Mouse (Mus musculus) ES-Bruce4 (cell line): Measurements from ENCODE around the gene Cdkn2aipnl. TPM values are rescaled to one million over a fixed set of nuclear protein-coding genes. Genes with fewer than 3 reads are reported as not detected.

Experiments used
- H3K27ac ChIP-seq: 2 replicates; pipeline ENCODE4 v1.5.1; 2012; ENCODE audit warnings: low read length, inconsistent platforms; ENCODE audit not compliant: insufficient read depth
- H3K27me3 ChIP-seq: 2 replicates; pipeline ENCODE4 v1.6.1; 2012; ENCODE audit warnings: mild to moderate bottlenecking, low read length, inconsistent platforms; ENCODE audit not compliant: control insufficient read depth, poor library complexity, insufficient read depth, severe bottlenecking
- H3K36me3 ChIP-seq: 2 replicates; pipeline ENCODE4 v1.6.1; 2012; ENCODE audit warnings: inconsistent platforms, mild to moderate bottlenecking, low read length, moderate library complexity; ENCODE audit not compliant: control insufficient read depth, poor library complexity, insufficient read depth, severe bottlenecking
- H3K4me1 ChIP-seq: one replicate; pipeline ENCODE4 v1.8.1; 2011; ENCODE audit warnings: low read length; ENCODE audit not compliant: control insufficient read depth, insufficient read depth
- H3K4me3 ChIP-seq: 2 replicates; pipeline ENCODE4 v1.5.1; 2011; ENCODE audit warnings: low read depth, mild to moderate bottlenecking, low read length
- H3K9ac ChIP-seq: 2 replicates; pipeline ENCODE4 v1.6.1; 2012; ENCODE audit warnings: low read depth, mild to moderate bottlenecking, inconsistent platforms; ENCODE audit not compliant: poor library complexity, severe bottlenecking
- H3K9me3 ChIP-seq: replicated peaks from 2 replicates; pipeline ENCODE4 v1.6.1; 2012; ENCODE audit warnings: mild to moderate bottlenecking, low read length, inconsistent platforms; ENCODE audit not compliant: control insufficient read depth, poor library complexity, insufficient read depth, severe bottlenecking
- CTCF ChIP-seq: IDR thresholded peaks from one replicate; pipeline ENCODE4 v1.8.1; 2011; ENCODE audit warnings: low read depth, low read length
- EP300 ChIP-seq: IDR thresholded peaks from 2 replicates; pipeline ENCODE4 v1.6.1; 2011; ENCODE audit warnings: low read depth, low read length; ENCODE audit not compliant: insufficient read depth
- POLR2A ChIP-seq: IDR thresholded peaks from one replicate; pipeline ENCODE4 v1.8.1; 2011; ENCODE audit warnings: low read length; ENCODE audit not compliant: insufficient read depth
- polyA plus RNA-seq: library from polyadenylated mRNA; stranded (reverse); fragments of >200 nt; gene quantifications from 2 replicates; pipeline ENCODE4 v1.2.4, GENCODE M21; 2011; ENCODE audit warnings: low read depth; ENCODE audit not compliant: missing spikeins, insufficient read depth, insufficient read length

Gene Cdkn2aipnl
- polyA plus RNA-seq, 1 experiment, result 69.8 TPM

DNA sequence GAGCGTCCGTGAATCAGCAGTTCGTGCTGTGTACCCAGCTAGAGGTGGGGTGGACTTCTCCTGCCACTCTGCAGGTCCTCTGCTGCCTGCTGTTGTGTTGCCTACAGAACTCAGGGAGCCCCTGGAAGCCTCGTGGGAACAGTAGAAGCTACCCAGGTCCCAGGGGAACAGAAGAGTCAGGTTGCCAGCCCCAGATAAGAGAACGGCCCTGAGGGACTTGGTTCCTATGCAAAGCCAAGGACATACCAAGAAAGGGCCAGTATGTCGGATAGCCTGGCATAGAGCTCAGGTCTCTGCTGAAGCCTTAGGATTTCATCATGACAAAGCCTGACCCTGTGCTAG, 24.0 kb upstream of the Cdkn2aipnl start:
- no peak for TF ChIP-seq CTCF
- TF ChIP-seq EP300, result no peak
- no peak for TF ChIP-seq POLR2A

DNA sequence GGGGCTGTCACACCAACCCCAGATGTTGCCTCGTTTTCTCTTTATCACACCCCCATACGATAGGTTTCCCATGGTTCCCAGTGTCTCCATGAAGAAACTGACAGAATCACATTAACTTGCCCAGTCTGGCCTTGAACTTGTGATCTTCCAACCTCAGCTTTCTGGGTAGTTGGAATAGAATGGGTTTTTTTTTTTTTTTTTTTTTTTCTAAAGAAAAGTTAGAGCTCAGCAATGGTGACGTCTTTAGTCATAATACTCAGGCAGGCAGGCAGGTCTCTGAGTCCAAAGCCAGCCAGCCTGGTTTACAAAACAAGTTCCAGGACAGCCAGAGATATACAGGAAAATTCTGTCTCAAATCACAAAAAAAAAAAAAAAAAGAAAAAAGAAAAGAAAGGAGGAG, 23.2 kb upstream of the Cdkn2aipnl start:
- no peak overlapping the region for H3K9ac ChIP-seq
- no peak overlapping the region for H3K4me3 ChIP-seq
- TF ChIP-seq CTCF, result no peak
- no peak for TF ChIP-seq POLR2A
- TF ChIP-seq EP300, result no peak
- H3K27me3 ChIP-seq, result no peaks in the 10 kb centered on the region
- no peaks in the 10 kb centered on the region for H3K9me3 ChIP-seq
- H3K36me3 ChIP-seq, result no peaks in the 10 kb centered on the region
- H3K27ac ChIP-seq, result no peak overlapping the region
- no peaks in the 10 kb centered on the region for H3K4me1 ChIP-seq

More for the DNA sequence above, 24.0 kb upstream of the Cdkn2aipnl start:
- Histone ChIP-seq H3K36me3 (no peaks in the 10 kb centered on the region), H3K4me3 (no peak overlapping the region), H3K9ac (no peak overlapping the region), H3K27ac (no peak overlapping the region), H3K4me1 (peaks cover 1% of the 10 kb centered on the region), H3K9me3 (no peaks in the 10 kb centered on the region), H3K27me3 (no peaks in the 10 kb centered on the region)

DNA sequence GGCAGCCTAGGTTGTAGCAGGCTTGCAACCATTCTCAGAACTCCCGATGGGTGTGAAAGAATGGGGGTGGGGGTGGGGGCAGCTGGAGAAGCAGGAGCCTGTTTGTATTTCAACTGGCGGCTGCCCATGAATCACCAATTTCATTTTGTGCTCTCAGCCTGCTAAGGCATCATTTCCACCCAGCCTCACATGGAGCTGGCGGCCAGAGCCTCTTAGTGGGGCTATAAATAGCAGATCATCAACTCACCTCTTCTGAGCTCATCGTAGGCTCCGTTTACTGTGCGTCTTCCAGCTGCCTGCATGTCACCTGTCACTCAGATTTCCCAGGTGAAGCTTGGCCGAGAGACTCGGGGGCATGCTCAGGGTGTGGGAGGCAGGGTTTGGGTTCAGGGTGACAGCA, 21.9 kb upstream of the Cdkn2aipnl start:
- Histone ChIP-seq H3K9ac (no peak overlapping the region), H3K4me1 (no peaks in the 10 kb centered on the region), H3K9me3 (no peaks in the 10 kb centered on the region), H3K27ac (no peak overlapping the region), H3K4me3 (no peak overlapping the region), H3K27me3 (no peaks in the 10 kb centered on the region), H3K36me3 (no peaks in the 10 kb centered on the region)
- no peak for TF ChIP-seq EP300
- TF ChIP-seq CTCF, result no peak
- no peak for TF ChIP-seq POLR2A

DNA sequence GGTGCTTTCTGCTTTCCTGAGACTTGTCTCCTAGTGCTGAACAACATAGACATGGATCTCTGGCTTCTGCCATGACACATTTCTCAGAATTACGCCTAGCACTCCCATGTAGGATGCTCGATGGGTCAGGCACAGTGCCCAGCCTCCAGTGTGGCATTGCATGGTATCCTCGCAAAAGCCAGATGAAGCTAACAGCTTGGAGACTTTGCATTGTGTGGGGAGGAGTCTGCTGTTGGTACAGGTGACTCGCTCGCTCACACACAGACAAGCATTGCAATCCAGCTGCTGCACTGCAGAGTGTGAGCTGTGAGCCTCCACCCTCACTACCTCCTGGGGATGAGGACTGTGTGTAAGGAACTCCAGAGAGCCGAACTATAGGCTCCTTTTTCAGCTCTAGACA, 21.3 kb upstream of the Cdkn2aipnl start:
- no peaks in the 10 kb centered on the region for H3K4me1 ChIP-seq
- no peak for TF ChIP-seq POLR2A
- no peak for TF ChIP-seq EP300
- TF ChIP-seq CTCF, result no peak
- H3K27ac ChIP-seq, result no peak overlapping the region
- H3K4me3 ChIP-seq, result no peak overlapping the region
- no peaks in the 10 kb centered on the region for H3K27me3 ChIP-seq
- no peaks in the 10 kb centered on the region for H3K36me3 ChIP-seq
- H3K9me3 ChIP-seq, result no peaks in the 10 kb centered on the region
- H3K9ac ChIP-seq, result no peak overlapping the region

DNA sequence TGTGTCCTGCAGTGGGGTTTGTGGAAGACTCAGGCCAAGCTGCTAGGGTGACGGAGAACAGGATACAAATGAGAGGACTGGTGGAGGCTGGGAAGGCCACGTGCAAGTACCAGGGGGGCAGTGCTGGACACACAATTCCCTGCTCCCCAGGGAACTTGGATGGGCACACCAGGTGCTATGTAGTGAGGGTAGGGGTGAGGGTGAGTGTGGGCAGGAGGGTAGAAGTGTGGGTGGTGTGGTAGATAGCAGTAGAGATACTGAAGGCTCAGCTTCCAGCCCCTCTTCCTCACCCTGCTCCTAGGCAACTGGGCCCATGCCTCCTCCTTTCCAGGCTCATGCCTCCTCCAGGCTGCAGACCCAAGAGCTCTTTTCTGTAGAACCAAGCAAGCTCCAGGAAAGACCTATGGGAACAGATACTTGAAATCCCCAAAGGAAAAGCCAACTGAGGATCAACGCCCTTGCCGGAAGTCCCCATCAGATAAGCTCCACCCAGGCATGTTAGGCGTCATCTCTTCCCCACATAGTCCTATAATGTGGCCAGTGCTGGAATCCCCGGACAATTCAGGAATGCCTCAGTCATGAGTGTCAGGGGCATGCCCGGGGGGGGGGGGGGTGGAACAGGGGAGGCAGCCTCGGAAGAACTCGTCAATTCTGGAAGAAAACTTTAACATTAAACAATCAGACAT, 18.2 kb upstream of the Cdkn2aipnl start:
- Histone ChIP-seq H3K27ac (no peak overlapping the region), H3K4me3 (no peak overlapping the region), H3K9ac (no peak overlapping the region), H3K27me3 (no peaks in the 10 kb centered on the region), H3K4me1 (no peaks in the 10 kb centered on the region), H3K36me3 (no peaks in the 10 kb centered on the region), H3K9me3 (no peaks in the 10 kb centered on the region)
- TF ChIP-seq EP300 (no peak), POLR2A (no peak), CTCF (no peak)

- no peaks in the 10 kb centered on the region for H3K36me3 ChIP-seq
- H3K27ac ChIP-seq, result no peak overlapping the region
- no peaks in the 10 kb centered on the region for H3K4me1 ChIP-seq
- H3K4me3 ChIP-seq, result no peak overlapping the region
- H3K9ac ChIP-seq, result no peak overlapping the region
- TF ChIP-seq POLR2A (no peak), CTCF (no peak), EP300 (no peak)
- H3K27me3 ChIP-seq, result no peaks in the 10 kb centered on the region
- H3K9me3 ChIP-seq, result no peaks in the 10 kb centered on the region
Observed at GRCm38 (mm10) chr11:51949919-51950318, 17.5 kb upstream of the Cdkn2aipnl start.
